Mouse (Mus musculus): ENCODE results near the gene Scn3a. TPM values are rescaled to one million over a fixed set of nuclear protein-coding genes. Genes with fewer than 3 reads are reported as not detected.
"Not testable (repeated sequence)": the region's sequence is repeated elsewhere in the genome, so short reads cannot be mapped to it uniquely, and the experiment has no call there.

Gene Scn3a
- total and polyA plus RNA-seq, 2 experiments from 2014 or later = 51.7 to 97.5 TPM

DNA sequence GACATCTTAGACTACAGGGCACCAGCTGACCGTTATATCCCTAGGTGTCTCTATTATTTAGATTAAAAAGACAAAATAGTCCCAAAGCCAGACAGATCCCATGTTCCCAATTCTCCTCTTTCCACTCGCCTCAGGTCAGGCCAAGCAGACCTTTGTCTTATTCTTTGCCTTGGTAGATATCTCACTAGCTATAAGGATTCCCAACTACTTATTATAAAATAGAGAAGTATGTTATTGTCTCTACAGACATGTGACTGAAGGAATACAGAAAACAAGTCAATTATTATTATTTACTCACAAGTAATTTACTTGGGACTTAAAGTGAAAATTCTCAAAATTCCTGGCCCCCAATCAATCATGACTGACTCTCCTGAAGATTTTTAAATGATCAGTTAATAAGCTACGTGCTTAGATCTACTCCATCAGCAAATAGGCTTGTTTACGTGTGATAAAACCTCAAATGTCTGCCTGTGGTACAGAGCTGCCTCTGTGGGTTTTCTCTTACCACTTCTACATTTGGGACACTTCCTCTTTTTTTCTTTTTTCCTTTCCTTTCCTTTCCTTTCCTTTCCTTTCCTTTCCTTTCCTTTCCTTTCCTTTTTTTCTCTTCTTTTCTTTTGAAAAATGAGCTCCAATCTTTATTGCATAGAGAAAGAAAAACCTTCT lies 86.3 kb downstream of the Scn3a start:
- no peak for ATAC-seq (ENCODE audit: low FRiP score)

DNA sequence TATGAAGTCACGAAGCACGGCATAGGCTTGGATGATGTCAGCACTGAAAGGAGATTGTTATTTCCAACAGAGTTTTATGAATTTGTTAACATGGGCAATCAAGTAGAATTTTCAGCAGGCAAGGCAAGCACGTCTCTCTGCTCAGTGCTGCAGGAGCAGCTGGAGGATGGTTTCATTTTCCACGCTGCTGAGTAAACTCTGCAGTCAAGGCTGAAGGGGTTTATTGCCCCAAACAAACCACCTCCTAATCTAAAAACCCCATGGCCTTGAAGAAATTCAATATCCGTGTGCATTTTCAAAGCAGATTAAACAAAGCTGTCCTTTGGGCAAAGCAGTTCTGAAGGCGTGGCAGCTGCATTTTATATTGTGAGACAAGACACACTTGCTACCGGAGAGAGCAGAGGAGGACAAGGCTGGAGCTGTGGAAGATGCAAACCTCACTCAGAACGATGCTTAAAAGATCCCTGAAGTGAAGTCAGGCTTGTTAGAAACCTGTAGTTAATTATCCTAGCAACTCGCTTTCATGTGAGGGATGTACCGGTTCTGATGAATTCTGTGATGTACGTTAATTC lies 96.0 kb downstream of the Scn3a start:
- ATAC-seq (ENCODE audit: low FRiP score) (no peak), DNase-seq (ENCODE audit: low spot score) (peak; percentile 27)
- WGBS = 36% methylated on average over 11 of the region's 11 CpGs
- Histone ChIP-seq H3K9me3 (ENCODE audit: low read length) (no peaks in the 10 kb centered on the region), H3K9ac (replicated peaks; ENCODE audit: low read length, poor library complexity, severe bottlenecking) (no peak overlapping the region), H3K27me3 (ENCODE audit: insufficient read depth, low read length) (no peaks in the 10 kb centered on the region), H3K36me3 (ENCODE audit: insufficient read depth, low read length) (peaks cover 22% of the 10 kb centered on the region), H3K4me3 (ENCODE audit: low read depth, low read length) (no peak overlapping the region), H3K4me1 (ENCODE audit: insufficient read depth, low read length) (no peaks in the 10 kb centered on the region), H3K27ac (ENCODE audit: low read depth, low read length) (no peak overlapping the region), H3K4me2 (ENCODE audit: low read depth, low read length, poor library complexity, severe bottlenecking) (no peak overlapping the region)
- TF ChIP-seq CTCF (IDR thresholded peaks at IDR 0.05) = no peak

More for the DNA sequence above, 86.3 kb downstream of the Scn3a start:
- Histone ChIP-seq H3K9me3 (ENCODE audit: low read length) (no peaks in the 10 kb centered on the region), H3K27ac (ENCODE audit: low read depth, low read length) (no peak overlapping the region), H3K36me3 (ENCODE audit: insufficient read depth, low read length) (peaks cover 11% of the 10 kb centered on the region), H3K9ac (replicated peaks; ENCODE audit: low read length, poor library complexity, severe bottlenecking) (no peak overlapping the region), H3K27me3 (ENCODE audit: insufficient read depth, low read length) (no peaks in the 10 kb centered on the region), H3K4me1 (ENCODE audit: insufficient read depth, low read length) (no peaks in the 10 kb centered on the region), H3K4me2 (ENCODE audit: low read depth, low read length, poor library complexity, severe bottlenecking) (no peak overlapping the region), H3K4me3 (ENCODE audit: low read depth, low read length) (no peak overlapping the region)
- DNase-seq (ENCODE audit: low spot score) = no peak
- 92% methylated on average over 4 of the region's 4 CpGs for WGBS
- TF ChIP-seq CTCF (IDR thresholded peaks at IDR 0.05) = no peak

DNA sequence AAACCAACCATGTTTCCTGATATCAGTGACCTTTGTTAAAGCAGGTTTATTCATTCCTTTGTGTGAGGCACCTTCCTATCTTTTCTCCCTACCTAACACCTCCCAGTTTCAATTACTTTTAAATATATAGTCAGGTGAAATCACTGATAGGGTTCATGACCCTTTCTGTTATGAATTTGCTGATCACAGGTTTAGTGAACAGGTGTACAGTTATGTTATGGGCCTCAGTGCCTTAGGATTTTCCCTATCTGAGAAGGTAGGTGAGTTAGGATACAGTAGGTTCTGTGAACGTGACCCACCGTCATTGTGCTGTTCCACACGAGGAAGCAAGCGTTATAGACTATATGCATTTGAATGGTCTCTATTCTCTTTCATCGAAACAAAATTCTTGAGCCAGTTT lies 101.7 kb downstream of the Scn3a start:
- Histone ChIP-seq H3K4me2 (ENCODE audit: low read depth, low read length, poor library complexity, severe bottlenecking) (no peak overlapping the region), H3K4me3 (ENCODE audit: low read depth, low read length) (no peak overlapping the region), H3K27me3 (ENCODE audit: insufficient read depth, low read length) (no peaks in the 10 kb centered on the region), H3K27ac (ENCODE audit: low read depth, low read length) (no peak overlapping the region), H3K36me3 (ENCODE audit: insufficient read depth, low read length) (peaks cover 36% of the 10 kb centered on the region), H3K9ac (replicated peaks; ENCODE audit: low read length, poor library complexity, severe bottlenecking) (no peak overlapping the region), H3K4me1 (ENCODE audit: insufficient read depth, low read length) (no peaks in the 10 kb centered on the region), H3K9me3 (ENCODE audit: low read length) (no peaks in the 10 kb centered on the region)
- TF ChIP-seq CTCF (IDR thresholded peaks at IDR 0.05) = no peak
- WGBS = 91% methylated on average over 5 of the region's 5 CpGs
- ATAC-seq (ENCODE audit: low FRiP score) (no peak), DNase-seq (ENCODE audit: low spot score) (no peak)

DNA sequence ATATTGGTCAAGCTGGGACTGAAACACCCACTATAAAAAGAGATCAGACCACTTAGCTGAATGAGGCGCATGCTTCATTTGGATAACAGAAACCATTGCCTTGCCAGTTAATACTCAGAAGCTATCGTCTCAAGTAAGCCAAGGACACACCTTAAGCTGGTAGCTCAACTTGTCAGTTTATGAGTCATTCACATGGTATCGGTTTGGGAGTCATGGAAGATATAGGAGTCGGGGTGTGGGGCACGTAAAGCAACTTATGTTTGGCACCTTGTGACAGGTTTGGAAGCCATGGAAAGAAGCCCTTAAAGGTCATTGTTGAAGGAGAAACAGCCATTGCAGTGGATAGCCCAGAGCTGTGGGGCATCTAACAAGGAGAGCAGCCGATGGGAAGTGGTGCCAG lies 113.7 kb downstream of the Scn3a start:
- no peak for TF ChIP-seq CTCF (IDR thresholded peaks at IDR 0.05)
- WGBS = 95% methylated on average over 6 of the region's 6 CpGs
- no peak for ATAC-seq (ENCODE audit: low FRiP score)

DNA sequence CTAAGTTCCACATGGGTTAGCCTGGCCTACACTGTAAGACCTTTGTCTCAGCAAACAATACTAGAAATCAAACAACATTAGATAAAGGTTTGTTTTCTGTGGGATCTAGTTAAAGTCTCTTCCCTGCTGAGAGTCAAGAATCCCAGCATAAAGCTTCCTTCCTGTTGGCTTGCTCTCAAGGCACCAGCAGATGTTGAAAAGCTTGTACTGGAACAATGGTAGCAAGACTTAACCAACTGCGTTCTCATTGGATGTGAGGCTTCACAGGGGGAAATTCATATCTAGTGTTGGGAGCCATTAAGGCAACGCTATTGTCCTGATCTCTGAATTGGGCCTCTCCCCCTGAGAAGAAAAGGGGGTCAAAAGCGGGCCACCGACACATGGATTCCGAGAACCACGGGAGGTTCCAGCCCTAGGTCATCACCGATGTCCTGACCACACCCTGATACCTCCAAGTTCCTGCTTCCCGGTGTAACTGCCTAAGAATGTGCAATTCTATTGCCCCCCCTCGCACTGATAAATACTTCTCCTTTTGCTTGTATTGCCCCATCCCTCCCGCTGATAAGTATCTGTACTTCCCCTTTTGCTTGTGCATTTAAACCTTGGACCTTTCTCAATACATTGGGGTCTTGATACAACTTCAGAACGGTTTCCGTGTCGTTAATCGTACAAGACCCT lies 115.9 kb downstream of the Scn3a start:
- not testable (repeated sequence) for H3K4me3 ChIP-seq (ENCODE audit: low read depth, low read length); ATAC-seq (ENCODE audit: low FRiP score); DNase-seq (ENCODE audit: low spot score); H3K27ac ChIP-seq (ENCODE audit: low read depth, low read length); H3K4me2 ChIP-seq (ENCODE audit: low read depth, low read length, poor library complexity, severe bottlenecking); H3K4me1 ChIP-seq (ENCODE audit: insufficient read depth, low read length); H3K9me3 ChIP-seq (ENCODE audit: low read length); H3K27me3 ChIP-seq (ENCODE audit: insufficient read depth, low read length); H3K9ac ChIP-seq (replicated peaks; ENCODE audit: low read length, poor library complexity, severe bottlenecking); H3K36me3 ChIP-seq (ENCODE audit: insufficient read depth, low read length)
- 95% methylated on average over 12 of the region's 14 CpGs for WGBS

More for the DNA sequence above, 113.7 kb downstream of the Scn3a start:
- Histone ChIP-seq H3K36me3 (ENCODE audit: insufficient read depth, low read length) (no peaks in the 10 kb centered on the region), H3K4me1 (ENCODE audit: insufficient read depth, low read length) (no peaks in the 10 kb centered on the region), H3K9ac (replicated peaks; ENCODE audit: low read length, poor library complexity, severe bottlenecking) (no peak overlapping the region), H3K4me2 (ENCODE audit: low read depth, low read length, poor library complexity, severe bottlenecking) (no peak overlapping the region), H3K4me3 (ENCODE audit: low read depth, low read length) (no peak overlapping the region), H3K27ac (ENCODE audit: low read depth, low read length) (no peak overlapping the region), H3K27me3 (ENCODE audit: insufficient read depth, low read length) (no peaks in the 10 kb centered on the region), H3K9me3 (ENCODE audit: low read length) (no peaks in the 10 kb centered on the region)
- DNase-seq (ENCODE audit: low spot score) = no peak

All from midbrain, postnatal 0 days (tissue).